Mouse (Mus musculus) spleen, adult 2 months (tissue): Measurements from ENCODE around the gene Mrps35. TPM values are rescaled to one million over a fixed set of nuclear protein-coding genes. Genes with fewer than 3 reads are reported as not detected.

Experiments used
- DNase-seq, 2 experiments: peaks; one replicate each; pipeline versions ENCODE4 v3.0.0 to v3.0.0-alpha.2; 2012 to 2021; ENCODE audit warnings: low spot score in 2 of 2, low read depth in 1 of 2
- H3K27ac ChIP-seq: fragments of 200-500 bp; 2 replicates; pipeline ENCODE4 v1.5.1; 2012; ENCODE audit warnings: low read length, inconsistent platforms; ENCODE audit not compliant: insufficient read depth
- H3K27me3 ChIP-seq: fragments of 200-500 bp; 2 replicates; pipeline ENCODE4 v1.6.1; 2012; ENCODE audit warnings: mild to moderate bottlenecking, moderate library complexity, low read length, inconsistent platforms; ENCODE audit not compliant: control insufficient read depth, insufficient read depth
- H3K36me3 ChIP-seq: fragments of 200-500 bp; 2 replicates; pipeline ENCODE4 v1.6.1; 2012; ENCODE audit warnings: mild to moderate bottlenecking, low read length, inconsistent platforms; ENCODE audit not compliant: control insufficient read depth, insufficient read depth
- H3K4me1 ChIP-seq: fragments of 200-500 bp; 2 replicates; pipeline ENCODE4 v1.6.1; 2011; ENCODE audit warnings: inconsistent platforms; ENCODE audit not compliant: control insufficient read depth, insufficient read depth, insufficient read length
- H3K4me3 ChIP-seq: fragments of 200-500 bp; 2 replicates; pipeline ENCODE4 v1.5.1; 2011; ENCODE audit warnings: mild to moderate bottlenecking, inconsistent platforms; ENCODE audit not compliant: insufficient read depth, insufficient read length; ENCODE audit errors: extremely low read depth
- CTCF ChIP-seq: fragments of 200-500 bp; IDR thresholded peaks from 2 replicates; pipeline ENCODE4 v1.5.1; 2011; ENCODE audit warnings: mild to moderate bottlenecking, inconsistent platforms; ENCODE audit not compliant: insufficient read depth, insufficient read length, insufficient replicate concordance; ENCODE audit errors: extremely low read depth
- POLR2A ChIP-seq: fragments of 200-500 bp; IDR thresholded peaks from 2 replicates; pipeline ENCODE4 v1.6.1; 2011; ENCODE audit warnings: low read depth, low read length, inconsistent platforms
- WGBS: fragments of 180-500 bp; shearing (Covaris S2); methylation state at CpG from one replicate; pipeline ENCODE4 v1.1.7; 2018; 5-methylcytosine and 5-hydroxymethylcytosine counted together
- polyA plus RNA-seq: library from polyadenylated mRNA; depleted of rRNA; stranded (reverse); fragments of >200 nt; gene quantifications from 2 replicates; pipeline ENCODE4 v1.2.3, GENCODE M21; 2012

Mrps35 gene
- polyA plus RNA-seq, 1 experiment, result 4.1 TPM

DNA sequence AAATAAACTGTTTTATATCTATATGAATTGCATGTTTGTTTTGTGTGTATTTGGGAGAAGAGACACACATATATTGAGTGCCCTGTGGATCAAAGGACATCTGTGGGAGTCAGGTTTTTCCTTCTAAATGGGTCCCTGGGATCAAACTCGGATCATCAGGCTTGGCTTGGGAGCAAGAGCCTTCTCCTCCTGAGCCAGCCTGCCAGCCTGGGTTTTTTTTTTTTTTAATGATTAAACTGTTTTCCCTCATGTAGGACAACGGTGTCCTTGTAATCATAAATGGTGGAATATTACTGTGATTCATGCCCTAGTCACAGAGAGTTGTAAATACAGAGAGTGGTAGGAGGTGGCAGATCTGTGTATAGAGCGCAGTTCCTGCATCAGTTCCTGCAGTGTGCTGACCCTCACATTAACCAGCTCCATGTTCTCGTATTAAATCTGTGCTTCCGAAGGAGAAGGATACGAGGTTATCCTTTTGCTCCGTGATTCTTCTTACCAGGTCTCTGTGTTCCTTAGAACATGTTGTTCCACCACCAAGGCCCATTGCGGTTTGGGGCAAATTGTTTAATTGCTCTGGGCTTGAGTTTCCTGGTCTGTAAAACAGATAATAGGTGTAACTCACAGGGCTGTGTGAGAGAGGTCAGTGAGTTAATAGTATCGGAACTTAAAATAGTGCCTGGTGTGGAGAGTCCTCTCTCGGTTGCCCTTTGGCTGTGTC, 21.8 kb downstream of the Mrps35 start:
- H3K4me1 ChIP-seq, result no peaks in the 10 kb centered on the region
- H3K4me3 ChIP-seq, result no peak overlapping the region
- WGBS, result 93% methylated on average over 10 of the region's 10 CpGs
- H3K27ac ChIP-seq, result no peak overlapping the region
- DNase-seq, result no peak
- peaks cover 20% of the 10 kb centered on the region for H3K36me3 ChIP-seq
- H3K27me3 ChIP-seq, result no peaks in the 10 kb centered on the region
- TF ChIP-seq POLR2A, result no peak
- no peak for TF ChIP-seq CTCF

- DNase-seq, result no peak
- Histone ChIP-seq H3K27ac (no peak overlapping the region), H3K4me3 (no peak overlapping the region), H3K4me1 (no peaks in the 10 kb centered on the region), H3K27me3 (no peaks in the 10 kb centered on the region), H3K36me3 (peaks cover 19% of the 10 kb centered on the region)
- TF ChIP-seq CTCF (no peak), POLR2A (no peak)
- WGBS, result 91% methylated on average over 6 of the region's 6 CpGs
Observed at GRCm38 (mm10) chr6:147064944-147065261, 22.3 kb downstream of the Mrps35 start.

DNA sequence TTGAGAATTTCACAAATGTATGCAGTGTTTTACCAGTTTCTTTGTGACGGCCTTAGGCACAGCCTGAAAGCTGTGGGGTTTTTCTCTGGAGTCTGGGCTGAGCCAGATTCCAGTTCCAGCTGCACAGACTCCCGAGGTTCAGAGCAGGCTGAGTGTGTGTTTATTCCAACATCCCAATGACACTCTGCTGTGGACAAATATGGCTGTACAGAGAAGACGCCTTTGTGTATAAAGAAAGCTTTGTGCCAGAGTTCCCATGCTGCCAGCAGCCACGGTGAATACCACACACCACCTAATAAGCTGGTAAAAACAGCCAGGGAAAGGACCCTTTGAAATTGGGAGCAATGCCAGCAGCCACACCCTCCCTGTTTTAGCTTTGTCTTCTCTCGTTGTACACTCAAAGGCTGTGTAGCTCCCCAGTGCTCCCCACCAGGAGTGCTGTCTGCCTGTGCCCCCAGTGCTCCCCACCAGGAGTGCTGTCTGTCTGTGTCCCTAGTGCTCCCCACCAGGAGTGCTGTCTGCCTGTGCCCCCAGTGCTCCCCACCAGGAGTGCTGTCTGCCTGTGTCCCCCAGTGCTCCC, 33.3 kb downstream of the Mrps35 start:
- no peak for TF ChIP-seq CTCF
- TF ChIP-seq POLR2A, result no peak
- no peak overlapping the region for H3K27ac ChIP-seq
- peaks cover 2% of the 10 kb centered on the region; the same call in 1 of the 2 replicates for H3K4me1 ChIP-seq
- DNase-seq, result no peak
- no peak overlapping the region for H3K4me3 ChIP-seq
- H3K27me3 ChIP-seq, result no peaks in the 10 kb centered on the region
- 84% methylated on average over 5 of the region's 5 CpGs for WGBS
- peaks cover 8% of the 10 kb centered on the region for H3K36me3 ChIP-seq

- Histone ChIP-seq H3K27me3 (no peaks in the 10 kb centered on the region), H3K4me3 (no peak overlapping the region), H3K4me1 (peaks cover 2% of the 10 kb centered on the region; the same call in 1 of the 2 replicates), H3K36me3 (peaks cover 6% of the 10 kb centered on the region; the same call in 1 of the 2 replicates), H3K27ac (no peak overlapping the region)
- DNase-seq, result no peak
- 94% methylated on average over 8 of the region's 8 CpGs for whole genome bisulfite sequencing
- TF ChIP-seq POLR2A, result no peak
- no peak for TF ChIP-seq CTCF
Observed at GRCm38 (mm10) chr6:147076878-147077277, 34.3 kb downstream of the Mrps35 start.

DNA sequence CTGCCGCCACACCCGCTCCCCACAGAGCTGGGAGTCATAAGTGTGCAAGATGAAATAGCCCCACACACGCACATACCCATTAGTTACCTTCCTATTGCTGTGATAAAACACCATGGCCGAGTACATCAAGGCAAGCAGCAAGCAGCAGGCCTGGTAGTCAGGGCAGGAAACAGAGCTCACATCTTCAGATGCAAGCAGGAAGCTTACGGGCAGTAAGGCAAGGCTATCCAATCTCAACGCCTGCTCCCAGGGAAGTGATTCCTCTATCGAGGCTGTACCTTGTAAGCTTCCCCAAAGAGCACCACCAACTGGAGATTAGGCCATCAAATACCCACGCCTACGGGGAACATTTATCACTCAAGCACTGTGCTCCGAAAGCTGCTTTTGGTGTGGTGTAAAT, 37.4 kb downstream of the Mrps35 start:
- no peaks in the 10 kb centered on the region for H3K36me3 ChIP-seq
- 91% methylated on average over 10 of the region's 10 CpGs for WGBS
- no peak overlapping the region for H3K4me3 ChIP-seq
- no peaks in the 10 kb centered on the region for H3K27me3 ChIP-seq
- no peak for DNase-seq
- TF ChIP-seq CTCF, result no peak
- no peaks in the 10 kb centered on the region for H3K4me1 ChIP-seq
- H3K27ac ChIP-seq, result no peak overlapping the region

DNA sequence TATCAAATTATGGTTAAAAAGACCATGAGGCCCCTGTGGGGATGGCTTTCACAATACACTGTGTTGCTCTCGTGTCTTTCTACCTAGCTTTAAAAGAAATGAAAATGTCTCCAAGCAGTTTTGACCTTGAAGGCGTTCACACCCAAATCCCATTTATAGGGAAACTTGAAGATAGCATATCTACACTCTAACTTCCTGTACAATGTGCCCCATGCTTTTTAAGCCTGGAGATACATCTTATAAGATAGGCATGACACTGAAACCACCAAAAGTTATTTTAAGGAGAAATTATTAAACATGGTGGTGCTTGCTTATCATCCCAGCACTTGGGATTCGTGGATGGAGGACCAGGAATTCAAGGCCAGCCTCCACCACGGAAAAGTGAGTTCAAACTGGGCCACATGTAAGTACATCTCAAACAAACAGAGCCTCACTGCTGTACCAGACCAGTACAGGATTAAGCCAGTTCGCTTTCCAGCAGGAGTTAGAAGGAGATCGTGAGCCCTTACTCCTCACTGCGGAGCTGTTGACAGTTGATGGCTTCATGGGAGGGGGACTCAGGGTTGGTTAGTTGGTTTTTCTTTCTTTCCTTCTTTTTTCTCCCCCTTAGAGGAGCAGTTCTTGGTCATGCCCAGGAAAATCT, 43.0 kb downstream of the Mrps35 start:
- peaks cover 1% of the 10 kb centered on the region; the same call in 1 of the 2 replicates for H3K4me1 ChIP-seq
- TF ChIP-seq POLR2A (no peak), CTCF (no peak)
- H3K36me3 ChIP-seq, result no peaks in the 10 kb centered on the region
- H3K27me3 ChIP-seq, result no peaks in the 10 kb centered on the region
- no peak for DNase-seq
- H3K4me3 ChIP-seq, result no peak overlapping the region
- H3K27ac ChIP-seq, result no peak overlapping the region
- WGBS, result 85% methylated on average over 7 of the region's 7 CpGs

GRCm38 (mm10) chr6:147086594-147087225, 44.1 kb downstream of the Mrps35 start, which contains the start of gene Mansc4:
TSS of gene Mansc4 (minus strand) at chr6:147087032.
- Histone ChIP-seq H3K4me1 (peaks cover 4% of the 10 kb centered on the region; the same call in 1 of the 2 replicates), H3K4me3 (no peak within 1 kb of the TSS), H3K36me3 (no peaks in the 10 kb centered on the region), H3K27ac (no peak within 1 kb of the TSS), H3K27me3 (no peaks in the 10 kb centered on the region)
- TF ChIP-seq POLR2A (no peak), CTCF (no peak)
- no peak for DNase-seq
- WGBS, result 22% methylated on average over 20 of the region's 20 CpGs
